Mouse (Mus musculus) testis, adult 2 months (tissue): ENCODE measurements around the gene Foxc1.

Experiments
- CTCF ChIP-seq: fragments of 200-500 bp; IDR thresholded peaks from 2 replicates; pipeline ENCODE4 v1.5.1; 2012; ENCODE audit warnings: low read depth, mild to moderate bottlenecking, inconsistent platforms, low read length, moderate library complexity; ENCODE audit not compliant: control insufficient read depth, insufficient read depth, insufficient replicate concordance
- POLR2A ChIP-seq: fragments of 200-500 bp; IDR thresholded peaks from 2 replicates; pipeline ENCODE4 v1.6.1; 2012; ENCODE audit warnings: low read depth, mild to moderate bottlenecking, inconsistent platforms, low read length, moderate library complexity; ENCODE audit not compliant: control insufficient read depth

DNA sequence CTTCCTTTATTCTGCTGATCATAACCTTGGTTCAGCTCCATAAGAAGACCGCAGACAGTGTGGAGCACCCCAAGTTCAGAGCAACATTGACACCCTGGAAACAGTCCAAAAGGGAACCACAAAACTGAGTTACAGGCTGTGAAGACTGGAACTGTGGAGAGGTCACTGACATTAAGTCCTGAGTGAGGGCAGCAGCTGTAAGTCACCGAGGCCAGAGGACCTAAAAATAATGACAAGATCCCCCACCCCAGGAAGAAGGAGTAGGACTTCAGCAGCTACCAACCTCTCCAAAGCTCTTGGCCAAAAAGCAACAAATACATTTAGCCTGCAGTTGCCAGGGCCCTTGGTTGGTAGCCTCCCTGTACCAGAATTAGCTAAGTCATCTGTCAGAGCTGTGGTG, 40.9 kb upstream of the Foxc1 start:
- TF ChIP-seq CTCF (no peak), POLR2A (no peak)
